Mouse (Mus musculus): Measurements from ENCODE around the gene Fktn. TPM values are rescaled to one million over a fixed set of nuclear protein-coding genes. Genes with fewer than 3 reads are reported as not detected.
"Not testable (repeated sequence)": the region's sequence is repeated elsewhere in the genome, so short reads cannot be mapped to it uniquely, and the experiment has no call there.

The Fktn gene
- total RNA-seq, 2 experiments from 2014 or later = 24.9 to 30.0 TPM

- intact Hi-C loops (cut with DNase I) = no loop called here
Measured at GRCm38 (mm10) chr4:53762501-53762900, 48.7 kb downstream of the Fktn start.

GRCm38 (mm10) chr4:53770958-53771735 is 57.3 kb downstream of the Fktn start:
- intact Hi-C loops (cut with DNase I) = no loop called here
- DNase-seq (ENCODE audit: low spot score in 2 of 2) = no peak

More at GRCm38 (mm10) chr4:53762501-53762900, 48.7 kb downstream of the Fktn start:
- no peak for DNase-seq (ENCODE audit: low spot score in 2 of 2)

- intact Hi-C loops (cut with DNase I) = no loop called here
- DNase-seq (ENCODE audit: low spot score in 2 of 2) = no peak
Measured at GRCm38 (mm10) chr4:53772004-53772403, 58.2 kb downstream of the Fktn start.

- no peak for DNase-seq (ENCODE audit: low spot score in 2 of 2)
- intact Hi-C loops (cut with DNase I) = no loop called here
Measured at GRCm38 (mm10) chr4:53773911-53774310, 60.1 kb downstream of the Fktn start.

- no peak for DNase-seq (ENCODE audit: low spot score in 2 of 2)
- intact Hi-C loops (cut with DNase I) = no loop called here
Measured at GRCm38 (mm10) chr4:53781396-53781795, 67.6 kb downstream of the Fktn start.

- intact Hi-C loops (cut with DNase I) = no loop called here
- no peak for DNase-seq (ENCODE audit: low spot score in 2 of 2)
Measured at GRCm38 (mm10) chr4:53782216-53783070, 68.6 kb downstream of the Fktn start.

- intact Hi-C loops (cut with DNase I) = no loop called here
- no peak for DNase-seq (ENCODE audit: low spot score in 2 of 2)
Measured at GRCm38 (mm10) chr4:53785746-53786398, 72.1 kb downstream of the Fktn start.

GRCm38 (mm10) chr4:53786851-53787250 is 73.1 kb downstream of the Fktn start:
- DNase-seq (ENCODE audit: low spot score in 2 of 2) = no peak
- intact Hi-C loops (cut with DNase I) = no loop called here

GRCm38 (mm10) chr4:53789346-53789745 is 75.5 kb downstream of the Fktn start:
- no peak for DNase-seq (ENCODE audit: low spot score in 2 of 2)
- intact Hi-C loops (cut with DNase I) = no loop called here

GRCm38 (mm10) chr4:53794257-53794966 is 80.6 kb downstream of the Fktn start:
- intact Hi-C loops (cut with DNase I) = no loop called here
- no peak for DNase-seq (ENCODE audit: low spot score in 2 of 2)

- intact Hi-C loops (cut with DNase I) = no loop called here
- no peak for DNase-seq (ENCODE audit: low spot score in 2 of 2)
Measured at GRCm38 (mm10) chr4:53795086-53795485, 81.3 kb downstream of the Fktn start.

- DNase-seq (ENCODE audit: low spot score in 2 of 2) = no peak
- intact Hi-C loops (cut with DNase I) = no loop called here
Measured at GRCm38 (mm10) chr4:53795706-53796105, 81.9 kb downstream of the Fktn start.

- intact Hi-C loops (cut with DNase I) = no loop called here
Measured at GRCm38 (mm10) chr4:53796865-53797772, 83.3 kb downstream of the Fktn start.

GRCm38 (mm10) chr4:53798896-53799676 is 85.3 kb downstream of the Fktn start:
- intact Hi-C loops (cut with DNase I) = no loop called here

More at GRCm38 (mm10) chr4:53796865-53797772, 83.3 kb downstream of the Fktn start:
- no peak for DNase-seq (ENCODE audit: low spot score in 2 of 2)

GRCm38 (mm10) chr4:53799753-53800152 is 86.0 kb downstream of the Fktn start:
- no peak for DNase-seq (ENCODE audit: low spot score in 2 of 2)
- intact Hi-C loops (cut with DNase I) = no loop called here

More at GRCm38 (mm10) chr4:53798896-53799676, 85.3 kb downstream of the Fktn start:
- no peak for DNase-seq (ENCODE audit: low spot score in 2 of 2)

GRCm38 (mm10) chr4:53803674-53804073 is 89.9 kb downstream of the Fktn start:
- intact Hi-C loops (cut with DNase I); DNase-seq (ENCODE audit: low spot score in 2 of 2): not testable (repeated sequence)

GRCm38 (mm10) chr4:53806428-53806827 is 92.6 kb downstream of the Fktn start:
- intact Hi-C loops (cut with DNase I); DNase-seq (ENCODE audit: low spot score in 2 of 2): not testable (repeated sequence)

GRCm38 (mm10) chr4:53818320-53818719 is 104.5 kb downstream of the Fktn start:
- no peak for DNase-seq (ENCODE audit: low spot score in 2 of 2)
- intact Hi-C loops (cut with DNase I) = no loop called here
